Mouse (Mus musculus): ENCODE results near the gene Atpaf1. TPM values are rescaled to one million over a fixed set of nuclear protein-coding genes. Genes with fewer than 3 reads are reported as not detected.

Gene Atpaf1
- polyA plus RNA-seq, 1 experiment from 2014 or later = 44.3 TPM

GRCm38 (mm10) chr4:115831221-115831620 lies 46.6 kb downstream of the Atpaf1 start:
- WGBS = 94% methylated on average over 22 of the region's 22 CpGs
- Histone ChIP-seq H3K27ac (replicated peaks; ENCODE audit: low read depth, low read length) (no peak overlapping the region), H3K4me3 (replicated peaks; ENCODE audit: low read depth, low read length) (no peak overlapping the region), H3K4me2 (ENCODE audit: low read length) (no peak overlapping the region), H3K4me1 (ENCODE audit: control insufficient read depth, insufficient read depth, low read length) (no peaks in the 10 kb centered on the region), H3K36me3 (ENCODE audit: control insufficient read depth, insufficient read depth, low read length) (no peaks in the 10 kb centered on the region), H3K9me3 (ENCODE audit: control insufficient read depth, low read length) (no peaks in the 10 kb centered on the region), H3K27me3 (ENCODE audit: control insufficient read depth, insufficient read depth, low read length) (no peaks in the 10 kb centered on the region), H3K9ac (replicated peaks; ENCODE audit: low read length) (no peak overlapping the region)
- ATAC-seq (ENCODE audit: low FRiP score, low TSS enrichment) (no peak), DNase-seq (no peak)

GRCm38 (mm10) chr4:115832040-115832439 lies 47.4 kb downstream of the Atpaf1 start:
- Histone ChIP-seq H3K9me3 (ENCODE audit: control insufficient read depth, low read length) (no peaks in the 10 kb centered on the region), H3K4me1 (ENCODE audit: control insufficient read depth, insufficient read depth, low read length) (no peaks in the 10 kb centered on the region), H3K4me3 (replicated peaks; ENCODE audit: low read depth, low read length) (no peak overlapping the region), H3K4me2 (ENCODE audit: low read length) (no peak overlapping the region), H3K36me3 (ENCODE audit: control insufficient read depth, insufficient read depth, low read length) (no peaks in the 10 kb centered on the region), H3K27ac (replicated peaks; ENCODE audit: low read depth, low read length) (no peak overlapping the region), H3K27me3 (ENCODE audit: control insufficient read depth, insufficient read depth, low read length) (no peaks in the 10 kb centered on the region), H3K9ac (replicated peaks; ENCODE audit: low read length) (no peak overlapping the region)
- WGBS = 64% methylated on average over 2 of the region's 2 CpGs
- no peak for ATAC-seq (ENCODE audit: low FRiP score, low TSS enrichment)
- no peak for DNase-seq

- H3K27me3 ChIP-seq (ENCODE audit: control insufficient read depth, insufficient read depth, low read length) = no peaks in the 10 kb centered on the region
- no peak overlapping the region for H3K4me2 ChIP-seq (ENCODE audit: low read length)
- ATAC-seq (ENCODE audit: low FRiP score, low TSS enrichment) (no peak), DNase-seq (no peak)
- peaks cover 3% of the 10 kb centered on the region for H3K4me1 ChIP-seq (ENCODE audit: control insufficient read depth, insufficient read depth, low read length)
- H3K9me3 ChIP-seq (ENCODE audit: control insufficient read depth, low read length) = no peaks in the 10 kb centered on the region
- H3K27ac ChIP-seq (replicated peaks; ENCODE audit: low read depth, low read length) = no peak overlapping the region
- H3K4me3 ChIP-seq (replicated peaks; ENCODE audit: low read depth, low read length) = no peak overlapping the region
- H3K36me3 ChIP-seq (ENCODE audit: control insufficient read depth, insufficient read depth, low read length) = no peaks in the 10 kb centered on the region
- whole genome bisulfite sequencing = 76% methylated on average over 2 of the region's 2 CpGs
- H3K9ac ChIP-seq (replicated peaks; ENCODE audit: low read length) = no peak overlapping the region
Measured at GRCm38 (mm10) chr4:115835576-115835975, 51.0 kb downstream of the Atpaf1 start.

GRCm38 (mm10) chr4:115838196-115838595 lies 53.6 kb downstream of the Atpaf1 start:
- Histone ChIP-seq H3K4me1 (ENCODE audit: control insufficient read depth, insufficient read depth, low read length) (peaks cover 3% of the 10 kb centered on the region), H3K9ac (replicated peaks; ENCODE audit: low read length) (no peak overlapping the region), H3K27ac (replicated peaks; ENCODE audit: low read depth, low read length) (no peak overlapping the region), H3K27me3 (ENCODE audit: control insufficient read depth, insufficient read depth, low read length) (no peaks in the 10 kb centered on the region), H3K9me3 (ENCODE audit: control insufficient read depth, low read length) (no peaks in the 10 kb centered on the region), H3K36me3 (ENCODE audit: control insufficient read depth, insufficient read depth, low read length) (no peaks in the 10 kb centered on the region), H3K4me3 (replicated peaks; ENCODE audit: low read depth, low read length) (no peak overlapping the region; the same call in 1 of the 2 replicates), H3K4me2 (ENCODE audit: low read length) (no peak overlapping the region)
- 70% methylated on average over 4 of the region's 4 CpGs for WGBS
- no peak for DNase-seq
- no peak for ATAC-seq (ENCODE audit: low FRiP score, low TSS enrichment)

- Histone ChIP-seq H3K4me2 (ENCODE audit: low read length) (peak within 1 kb of the TSS; percentile 73), H3K4me3 (replicated peaks; ENCODE audit: low read depth, low read length) (peak within 1 kb of the TSS; percentile 59), H3K9me3 (ENCODE audit: control insufficient read depth, low read length) (no peaks in the 10 kb centered on the region), H3K4me1 (ENCODE audit: control insufficient read depth, insufficient read depth, low read length) (peaks cover 3% of the 10 kb centered on the region), H3K27ac (replicated peaks; ENCODE audit: low read depth, low read length) (peak within 1 kb of the TSS; percentile 55; the same call in 1 of the 2 replicates), H3K27me3 (ENCODE audit: control insufficient read depth, insufficient read depth, low read length) (no peaks in the 10 kb centered on the region), H3K36me3 (ENCODE audit: control insufficient read depth, insufficient read depth, low read length) (no peaks in the 10 kb centered on the region), H3K9ac (replicated peaks; ENCODE audit: low read length) (peak within 1 kb of the TSS; percentile 64)
- WGBS = 2% methylated on average over 51 of the region's 51 CpGs
- peak; percentile 96 for ATAC-seq (ENCODE audit: low FRiP score, low TSS enrichment)
- DNase-seq = peak; percentile 96
Measured at GRCm38 (mm10) chr4:115838696-115839641, 54.4 kb downstream of the Atpaf1 start, which contains the start of gene Mknk1. TSS of gene Mknk1 (plus strand) at chr4:115839198.

- WGBS = 60% methylated on average over 4 of the region's 4 CpGs
Measured at GRCm38 (mm10) chr4:115839956-115840355, 55.3 kb downstream of the Atpaf1 start.

GRCm38 (mm10) chr4:115840842-115841241 lies 56.2 kb downstream of the Atpaf1 start:
- Histone ChIP-seq H3K4me1 (ENCODE audit: control insufficient read depth, insufficient read depth, low read length) (peaks cover 3% of the 10 kb centered on the region), H3K4me3 (replicated peaks; ENCODE audit: low read depth, low read length) (no peak overlapping the region), H3K36me3 (ENCODE audit: control insufficient read depth, insufficient read depth, low read length) (no peaks in the 10 kb centered on the region), H3K9me3 (ENCODE audit: control insufficient read depth, low read length) (no peaks in the 10 kb centered on the region), H3K27ac (replicated peaks; ENCODE audit: low read depth, low read length) (no peak overlapping the region), H3K27me3 (ENCODE audit: control insufficient read depth, insufficient read depth, low read length) (no peaks in the 10 kb centered on the region), H3K4me2 (ENCODE audit: low read length) (no peak overlapping the region), H3K9ac (replicated peaks; ENCODE audit: low read length) (no peak overlapping the region)
- ATAC-seq (ENCODE audit: low FRiP score, low TSS enrichment) (no peak), DNase-seq (no peak)
- 94% methylated on average over 4 of the region's 4 CpGs for WGBS

More at GRCm38 (mm10) chr4:115839956-115840355, 55.3 kb downstream of the Atpaf1 start:
- Histone ChIP-seq H3K27me3 (ENCODE audit: control insufficient read depth, insufficient read depth, low read length) (no peaks in the 10 kb centered on the region), H3K36me3 (ENCODE audit: control insufficient read depth, insufficient read depth, low read length) (no peaks in the 10 kb centered on the region), H3K27ac (replicated peaks; ENCODE audit: low read depth, low read length) (no peak overlapping the region), H3K9ac (replicated peaks; ENCODE audit: low read length) (no peak overlapping the region), H3K4me1 (ENCODE audit: control insufficient read depth, insufficient read depth, low read length) (peaks cover 3% of the 10 kb centered on the region), H3K4me3 (replicated peaks; ENCODE audit: low read depth, low read length) (peak overlapping the region; percentile 59), H3K4me2 (ENCODE audit: low read length) (peak overlapping the region; percentile 73), H3K9me3 (ENCODE audit: control insufficient read depth, low read length) (no peaks in the 10 kb centered on the region)
- DNase-seq (no peak), ATAC-seq (ENCODE audit: low FRiP score, low TSS enrichment) (no peak)

GRCm38 (mm10) chr4:115846656-115847055 lies 62.0 kb downstream of the Atpaf1 start:
- Histone ChIP-seq H3K4me1 (ENCODE audit: control insufficient read depth, insufficient read depth, low read length) (no peaks in the 10 kb centered on the region), H3K27ac (replicated peaks; ENCODE audit: low read depth, low read length) (no peak overlapping the region), H3K4me3 (replicated peaks; ENCODE audit: low read depth, low read length) (no peak overlapping the region), H3K9me3 (ENCODE audit: control insufficient read depth, low read length) (no peaks in the 10 kb centered on the region), H3K27me3 (ENCODE audit: control insufficient read depth, insufficient read depth, low read length) (no peaks in the 10 kb centered on the region), H3K4me2 (ENCODE audit: low read length) (no peak overlapping the region), H3K36me3 (ENCODE audit: control insufficient read depth, insufficient read depth, low read length) (peaks cover 16% of the 10 kb centered on the region), H3K9ac (replicated peaks; ENCODE audit: low read length) (no peak overlapping the region)
- 62% methylated on average over 2 of the region's 2 CpGs for WGBS
- ATAC-seq (ENCODE audit: low FRiP score, low TSS enrichment) (no peak), DNase-seq (no peak)

- no peak for DNase-seq
- Histone ChIP-seq H3K4me1 (ENCODE audit: control insufficient read depth, insufficient read depth, low read length) (no peaks in the 10 kb centered on the region), H3K4me3 (replicated peaks; ENCODE audit: low read depth, low read length) (no peak overlapping the region), H3K9me3 (ENCODE audit: control insufficient read depth, low read length) (no peaks in the 10 kb centered on the region), H3K27ac (replicated peaks; ENCODE audit: low read depth, low read length) (no peak overlapping the region), H3K36me3 (ENCODE audit: control insufficient read depth, insufficient read depth, low read length) (peaks cover 18% of the 10 kb centered on the region), H3K27me3 (ENCODE audit: control insufficient read depth, insufficient read depth, low read length) (no peaks in the 10 kb centered on the region), H3K4me2 (ENCODE audit: low read length) (no peak overlapping the region), H3K9ac (replicated peaks; ENCODE audit: low read length) (no peak overlapping the region)
- ATAC-seq (ENCODE audit: low FRiP score, low TSS enrichment) = no peak
- WGBS = 56% methylated on average over 5 of the region's 5 CpGs
Measured at GRCm38 (mm10) chr4:115847377-115847776, 62.8 kb downstream of the Atpaf1 start.
